ENCODE assay signal across 7 mouse cellular contexts in the genomic region with DNA sequence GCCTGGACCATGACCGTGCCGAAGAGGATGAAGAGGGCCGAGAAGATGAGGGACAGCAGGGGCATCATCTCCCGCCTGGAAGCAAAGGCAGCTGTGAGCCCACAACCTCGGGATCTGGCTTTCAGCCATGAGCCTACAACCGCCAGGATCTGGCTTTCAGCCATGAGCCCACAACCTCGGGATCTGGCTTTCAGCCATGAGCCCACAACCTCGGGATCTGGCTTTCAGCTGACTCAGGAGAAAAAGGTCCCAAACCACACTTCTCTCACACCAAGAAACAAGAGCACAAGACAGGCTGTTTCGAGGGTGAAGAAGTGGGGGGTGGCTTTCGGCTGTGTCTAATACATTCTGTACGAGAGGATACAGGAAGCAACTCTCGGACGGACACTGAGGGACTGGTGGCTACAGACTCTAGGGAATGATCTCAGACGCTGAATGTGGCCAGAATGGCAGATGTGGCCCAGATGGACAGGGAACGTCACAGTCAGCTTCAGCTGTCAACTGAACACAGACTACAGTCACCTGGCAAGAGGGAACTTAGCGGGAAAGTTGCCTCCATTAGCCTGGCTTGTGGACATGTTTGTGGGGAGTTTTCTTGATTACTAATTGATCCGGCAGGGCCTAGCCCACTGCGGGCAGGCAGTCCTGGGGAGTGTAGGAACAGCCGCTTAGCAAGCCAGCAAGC. TPM values are rescaled to one million over a fixed set of nuclear protein-coding genes. Genes with fewer than 3 reads are reported as not detected.
DNase-seq lines count a peak whose midpoint lies in the region; ATAC-seq and TF ChIP-seq lines count a peak whose summit lies in the region.

No protein-coding gene starts in this region.

- ATAC-seq in liver, embryonic 12.5 days, result no peak
- ATAC-seq in stomach, postnatal 0 days (ENCODE audit: low FRiP score, low TSS enrichment), result peak; percentile 63

- H3K27ac ChIP-seq in liver, embryonic 12.5 days, result peak overlapping the region; percentile 91
- H3K27ac ChIP-seq in stomach, postnatal 0 days (replicated peaks), result peak overlapping the region; percentile 79

- H3K4me2 ChIP-seq in liver, embryonic 12.5 days, result peak overlapping the region; percentile 65
- H3K4me2 ChIP-seq in stomach, postnatal 0 days (replicated peaks; ENCODE audit: low read depth), result peak overlapping the region; percentile 32; the same call in 1 of the 2 replicates

- H3K9ac ChIP-seq in liver, embryonic 12.5 days, result peak overlapping the region; percentile 59
- H3K9ac ChIP-seq in stomach, postnatal 0 days (ENCODE audit: low read length), result peak overlapping the region; percentile 35; the same call in 1 of the 2 replicates

- peaks cover 96% of the 10 kb centered on the region for H3K36me3 ChIP-seq in liver, embryonic 12.5 days
- H3K36me3 ChIP-seq in stomach, postnatal 0 days (ENCODE audit: control insufficient read depth, insufficient read depth, low read length), result peaks cover 37% of the 10 kb centered on the region

- no peak for TF ChIP-seq EP300 in stomach, postnatal 0 days (optimal IDR thresholded peaks at IDR 0.05)

- WGBS in liver, embryonic 12.5 days (ENCODE audit: insufficient replicate concordance), result 71% methylated on average over 19 of the region's 19 CpGs
- WGBS in stomach, postnatal 0 days, result 35% methylated on average over 19 of the region's 19 CpGs

- no peaks in the 10 kb centered on the region for H3K9me3 ChIP-seq in liver, embryonic 12.5 days (replicated peaks)
- no peaks in the 10 kb centered on the region for H3K9me3 ChIP-seq in stomach, postnatal 0 days (ENCODE audit: control insufficient read depth, low read length)

- DNase-seq in right cerebral cortex, adult 18-20 months, result peak; percentile 26
- no peak for DNase-seq in right cerebral cortex, postnatal 36 days (ENCODE audit: low spot score in 2 of 2)
- peak; percentile 24 to 25 for DNase-seq in cerebellum, postnatal 36 days
- DNase-seq in heart, postnatal 4 days, result peak; percentile 76
- DNase-seq in stomach, postnatal 0 days (ENCODE audit: low spot score), result peak; percentile 23
- DNase-seq in adrenal gland, postnatal 14 days, result no peak

- peaks cover 60% of the 10 kb centered on the region for H3K4me1 ChIP-seq in liver, embryonic 12.5 days
- no peaks in the 10 kb centered on the region; the same call in 1 of the 2 replicates for H3K4me1 ChIP-seq in stomach, postnatal 0 days (replicated peaks; ENCODE audit: control insufficient read depth, insufficient read depth)

- H3K4me3 ChIP-seq in liver, embryonic 12.5 days, result peak overlapping the region; percentile 33
- H3K4me3 ChIP-seq in stomach, postnatal 0 days (ENCODE audit: low read depth, low read length), result no peak overlapping the region

- H3K27me3 ChIP-seq in liver, embryonic 12.5 days (replicated peaks), result no peaks in the 10 kb centered on the region
- no peaks in the 10 kb centered on the region for H3K27me3 ChIP-seq in stomach, postnatal 0 days (ENCODE audit: control insufficient read depth, insufficient read depth, low read length)

- no peak for TF ChIP-seq CTCF in stomach, postnatal 0 days (IDR thresholded peaks at IDR 0.05; ENCODE audit: low read depth)

RNA-seq across cellular contexts. Expression of a gene that starts 20.3 kb away (rescaled TPM):
- total RNA-seq in heart, postnatal 4 days (2021), result under 1 TPM; 0.43 to 0.57 TPM
- 16.0 and 16.3 TPM in 2 replicates for polyA plus RNA-seq in liver, embryonic 12.5 days (2016; fragmentation: Nextera tagmentation; extraction: Ambion mirVana)
- 0.13 and 0.34 TPM in 2 replicates for polyA plus RNA-seq in stomach, postnatal 0 days (2015; fragmentation: Nextera tagmentation; extraction: Ambion mirVana)
- 13.4 and 32.2 TPM in 2 replicates for total RNA-seq in adrenal gland, postnatal 14 days (2021)

RNA-seq across cellular contexts. Expression of a gene that starts 23.9 kb away (rescaled TPM):
- total RNA-seq in heart, postnatal 4 days (2021), result 10 to 100 TPM; 16.6 to 16.8 TPM
- polyA plus RNA-seq in liver, embryonic 12.5 days (2016; fragmentation: Nextera tagmentation; extraction: Ambion mirVana), result 3.1 and 3.2 TPM in 2 replicates
- polyA plus RNA-seq in stomach, postnatal 0 days (2015; fragmentation: Nextera tagmentation; extraction: Ambion mirVana), result 2.9 and 3.1 TPM in 2 replicates
- 16.6 and 20.7 TPM in 2 replicates for total RNA-seq in adrenal gland, postnatal 14 days (2021)

RNA-seq across cellular contexts. Expression of a gene that starts 26.6 kb away (rescaled TPM):
- total RNA-seq in heart, postnatal 4 days (2021), result 10 to 100 TPM; 13.5 to 13.8 TPM
- polyA plus RNA-seq in liver, embryonic 12.5 days (2016; fragmentation: Nextera tagmentation; extraction: Ambion mirVana), result 13.5 and 14.5 TPM in 2 replicates
- 9.8 and 10.8 TPM in 2 replicates for polyA plus RNA-seq in stomach, postnatal 0 days (2015; fragmentation: Nextera tagmentation; extraction: Ambion mirVana)
- total RNA-seq in adrenal gland, postnatal 14 days (2021), result 15.3 and 17.1 TPM in 2 replicates

RNA-seq across cellular contexts. Expression of a gene that starts 43.6 kb away (rescaled TPM):
- 10 to 100 TPM; 34.9 to 36.8 TPM for total RNA-seq in heart, postnatal 4 days (2021)
- 28.0 and 28.6 TPM in 2 replicates for polyA plus RNA-seq in liver, embryonic 12.5 days (2016; fragmentation: Nextera tagmentation; extraction: Ambion mirVana)
- polyA plus RNA-seq in stomach, postnatal 0 days (2015; fragmentation: Nextera tagmentation; extraction: Ambion mirVana), result 14.4 TPM in 2 replicates
- total RNA-seq in adrenal gland, postnatal 14 days (2021), result 56.0 and 65.2 TPM in 2 replicates

RNA-seq across cellular contexts. Expression of a gene that starts 59.1 kb away (rescaled TPM):
- not detected for total RNA-seq in heart, postnatal 4 days (2021)
- not detected in 2 replicates for polyA plus RNA-seq in liver, embryonic 12.5 days (2016; fragmentation: Nextera tagmentation; extraction: Ambion mirVana)
- 18.1 and 22.4 TPM in 2 replicates for polyA plus RNA-seq in stomach, postnatal 0 days (2015; fragmentation: Nextera tagmentation; extraction: Ambion mirVana)
- total RNA-seq in adrenal gland, postnatal 14 days (2021), result 0.56 TPM in 1 of 2 replicates, not detected in the other

Comparison
In these comparisons a context has a peak if more than half of its experiments do, and no peak if none do; other contexts are left out.
1. DNase-seq: peak in right cerebral cortex, adult 18-20 months (single experiment), cerebellum, postnatal 36 days (2 of 2), heart, postnatal 4 days (single experiment) and stomach, postnatal 0 days (single experiment); none in right cerebral cortex, postnatal 36 days (0 of 2) and adrenal gland, postnatal 14 days (single experiment).